Mouse (Mus musculus): ENCODE results near the gene Zfp759. TPM values are rescaled to one million over a fixed set of nuclear protein-coding genes. Genes with fewer than 3 reads are reported as not detected.
A peak's percentile ranks its signal among the peaks of the same experiment; 100 is the strongest.
"Not testable (repeated sequence)": the region's sequence is repeated elsewhere in the genome, so short reads cannot be mapped to it uniquely, and the experiment has no call there.

The Zfp759 gene
- polyA plus RNA-seq, 1 experiment from 2014 or later = 1.8 TPM

DNA sequence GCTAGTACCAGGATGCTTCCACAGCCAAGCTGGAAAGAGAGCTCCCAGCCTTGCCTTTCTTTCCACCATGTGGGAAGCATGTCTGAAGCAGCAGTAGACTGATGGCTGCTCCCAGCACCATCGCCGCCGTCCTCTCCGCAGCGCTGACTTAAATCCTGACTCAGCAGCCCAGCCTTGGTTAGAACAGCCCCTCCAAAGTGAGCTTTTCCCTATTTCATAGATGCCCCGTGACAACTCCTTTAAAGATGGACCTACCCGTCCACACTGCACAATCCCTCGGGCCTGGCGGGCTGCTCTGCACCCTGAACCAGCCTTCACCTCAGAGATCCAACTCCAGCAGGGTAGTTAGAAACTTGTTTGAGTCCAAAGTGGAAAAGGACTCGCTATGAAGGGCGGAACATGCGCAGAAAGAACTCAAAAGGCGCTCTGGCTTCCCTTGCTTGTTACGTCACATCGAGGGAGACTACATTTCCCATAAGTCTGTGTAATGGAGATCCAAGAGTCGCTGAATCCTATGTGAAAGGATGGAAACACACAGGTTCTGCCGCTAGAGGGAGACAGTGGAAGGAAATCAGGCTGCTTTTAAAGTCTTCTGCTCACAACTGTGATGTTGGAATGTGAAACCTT, 13.2 kb upstream of the Zfp759 start, which contains the start of gene Gm28557:
Gene Gm28557, minus strand, starts transcription at position 411 of the 627 bp plus-strand sequence.
- Histone ChIP-seq H3K4me3 (ENCODE audit: low read depth, low read length) (peak within 1 kb of the TSS; percentile 58), H3K27ac (ENCODE audit: low read depth, low read length) (peak within 1 kb of the TSS; percentile 81), H3K9ac (ENCODE audit: low read depth, low read length) (peak within 1 kb of the TSS; percentile 83), H3K4me2 (peak within 1 kb of the TSS; percentile 80), H3K36me3 (ENCODE audit: control insufficient read depth, insufficient read depth, low read length) (peaks cover 6% of the 10 kb centered on the region), H3K4me1 (ENCODE audit: control insufficient read depth, insufficient read depth, low read length) (peaks cover 3% of the 10 kb centered on the region; the same call in 1 of the 2 replicates), H3K27me3 (ENCODE audit: control insufficient read depth, insufficient read depth, low read length) (no peaks in the 10 kb centered on the region), H3K9me3 (replicated peaks; ENCODE audit: control insufficient read depth, low read length) (no peaks in the 10 kb centered on the region)
- peak; percentile 97 for ATAC-seq (replicated peaks; ENCODE audit: insufficient number of reproducible peaks, low FRiP score, low TSS enrichment)
- WGBS (ENCODE audit: insufficient replicate concordance) = under 1% methylated on average over 17 of the region's 17 CpGs

DNA sequence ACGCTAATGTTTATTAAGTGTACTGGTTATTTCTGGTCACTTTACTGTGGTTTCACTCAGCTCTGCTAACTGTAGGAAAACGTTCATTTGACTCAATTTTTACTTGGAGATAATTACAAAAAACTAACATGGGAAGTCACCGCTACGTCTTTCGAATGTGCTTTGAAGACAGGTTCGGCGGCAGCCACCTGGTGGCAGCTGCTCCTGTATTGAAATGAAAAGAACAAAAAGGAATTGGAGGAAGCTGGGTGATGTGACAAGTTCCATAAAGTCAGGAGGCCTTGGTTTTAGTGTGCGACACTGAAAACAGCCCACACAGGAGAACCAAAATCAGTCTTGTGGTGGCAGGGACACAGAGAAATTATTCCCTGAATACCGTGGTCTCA, 12.6 kb upstream of the Zfp759 start:
- WGBS (ENCODE audit: insufficient replicate concordance) = 5% methylated on average over 9 of the region's 9 CpGs
- Histone ChIP-seq H3K27ac (ENCODE audit: low read depth, low read length) (no peak overlapping the region), H3K4me1 (ENCODE audit: control insufficient read depth, insufficient read depth, low read length) (peaks cover 3% of the 10 kb centered on the region; the same call in 1 of the 2 replicates), H3K4me3 (ENCODE audit: low read depth, low read length) (peak overlapping the region; percentile 58), H3K4me2 (peak overlapping the region; percentile 80), H3K9me3 (replicated peaks; ENCODE audit: control insufficient read depth, low read length) (no peaks in the 10 kb centered on the region), H3K9ac (ENCODE audit: low read depth, low read length) (peak overlapping the region; percentile 22; the same call in 1 of the 2 replicates), H3K36me3 (ENCODE audit: control insufficient read depth, insufficient read depth, low read length) (peaks cover 6% of the 10 kb centered on the region), H3K27me3 (ENCODE audit: control insufficient read depth, insufficient read depth, low read length) (no peaks in the 10 kb centered on the region)
- ATAC-seq (replicated peaks; ENCODE audit: insufficient number of reproducible peaks, low FRiP score, low TSS enrichment) = peak; percentile 50

- peaks cover 3% of the 10 kb centered on the region; the same call in 1 of the 2 replicates for H3K4me1 ChIP-seq (ENCODE audit: control insufficient read depth, insufficient read depth, low read length)
- H3K4me2 ChIP-seq = no peak overlapping the region
- no peak overlapping the region for H3K9ac ChIP-seq (ENCODE audit: low read depth, low read length)
- no peaks in the 10 kb centered on the region for H3K9me3 ChIP-seq (replicated peaks; ENCODE audit: control insufficient read depth, low read length)
- no peaks in the 10 kb centered on the region for H3K36me3 ChIP-seq (ENCODE audit: control insufficient read depth, insufficient read depth, low read length)
- 77% methylated on average over 12 of the region's 12 CpGs for WGBS (ENCODE audit: insufficient replicate concordance)
- no peak for ATAC-seq (replicated peaks; ENCODE audit: insufficient number of reproducible peaks, low FRiP score, low TSS enrichment)
- no peaks in the 10 kb centered on the region for H3K27me3 ChIP-seq (ENCODE audit: control insufficient read depth, insufficient read depth, low read length)
- H3K4me3 ChIP-seq (ENCODE audit: low read depth, low read length) = no peak overlapping the region
- H3K27ac ChIP-seq (ENCODE audit: low read depth, low read length) = no peak overlapping the region
Measured at GRCm38 (mm10) chr13:67112096-67112495, 9.4 kb upstream of the Zfp759 start.

DNA sequence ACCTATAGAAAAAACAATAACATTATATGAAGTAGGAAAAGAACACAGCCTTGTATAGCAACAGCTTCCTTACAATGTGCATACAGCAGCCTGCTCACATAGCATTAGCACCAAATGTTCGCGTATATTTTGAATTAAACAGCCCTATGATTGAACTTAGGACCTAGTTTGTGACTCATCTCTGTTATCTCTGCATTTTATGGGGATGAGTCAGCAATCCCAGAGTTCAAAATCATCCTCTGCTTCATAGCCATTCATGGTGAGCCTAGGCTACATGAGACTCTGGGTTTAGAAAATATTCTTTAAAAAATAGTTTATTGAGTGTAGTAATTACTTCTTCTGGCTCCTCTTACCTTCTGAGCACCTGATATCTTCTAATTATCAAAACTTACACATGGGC, 8.2 kb upstream of the Zfp759 start:
- 82% methylated on average over 2 of the region's 2 CpGs for WGBS (ENCODE audit: insufficient replicate concordance)
- ATAC-seq (replicated peaks; ENCODE audit: insufficient number of reproducible peaks, low FRiP score, low TSS enrichment) = no peak
- H3K36me3 ChIP-seq (ENCODE audit: control insufficient read depth, insufficient read depth, low read length) = no peaks in the 10 kb centered on the region

GRCm38 (mm10) chr13:67116163-67116562, 5.3 kb upstream of the Zfp759 start, which contains the start of gene Rslcan18:
Rslcan18 (minus strand) TSS chr13:67116263.
- H3K9me3 ChIP-seq (replicated peaks; ENCODE audit: control insufficient read depth, low read length); H3K4me2 ChIP-seq; H3K4me3 ChIP-seq (ENCODE audit: low read depth, low read length); ATAC-seq (replicated peaks; ENCODE audit: insufficient number of reproducible peaks, low FRiP score, low TSS enrichment); H3K9ac ChIP-seq (ENCODE audit: low read depth, low read length); H3K4me1 ChIP-seq (ENCODE audit: control insufficient read depth, insufficient read depth, low read length); H3K27me3 ChIP-seq (ENCODE audit: control insufficient read depth, insufficient read depth, low read length); H3K27ac ChIP-seq (ENCODE audit: low read depth, low read length); H3K36me3 ChIP-seq (ENCODE audit: control insufficient read depth, insufficient read depth, low read length): not testable (repeated sequence)
- 79% methylated on average over 8 of the region's 8 CpGs for WGBS (ENCODE audit: insufficient replicate concordance)

More for the DNA sequence above, 8.2 kb upstream of the Zfp759 start:
- no peak overlapping the region for H3K4me3 ChIP-seq (ENCODE audit: low read depth, low read length)
- no peak overlapping the region for H3K4me2 ChIP-seq
- no peaks in the 10 kb centered on the region for H3K9me3 ChIP-seq (replicated peaks; ENCODE audit: control insufficient read depth, low read length)
- no peak overlapping the region for H3K27ac ChIP-seq (ENCODE audit: low read depth, low read length)
- H3K9ac ChIP-seq (ENCODE audit: low read depth, low read length) = no peak overlapping the region
- H3K27me3 ChIP-seq (ENCODE audit: control insufficient read depth, insufficient read depth, low read length) = no peaks in the 10 kb centered on the region
- H3K4me1 ChIP-seq (ENCODE audit: control insufficient read depth, insufficient read depth, low read length) = no peaks in the 10 kb centered on the region

- no peak for ATAC-seq (replicated peaks; ENCODE audit: insufficient number of reproducible peaks, low FRiP score, low TSS enrichment)
- 82% methylated on average over 1 of the region's 1 CpGs for WGBS (ENCODE audit: insufficient replicate concordance)
- H3K9me3 ChIP-seq (replicated peaks; ENCODE audit: control insufficient read depth, low read length) = no peaks in the 10 kb centered on the region
Measured at GRCm38 (mm10) chr13:67124460-67124859, 3.0 kb downstream of the Zfp759 start.

DNA sequence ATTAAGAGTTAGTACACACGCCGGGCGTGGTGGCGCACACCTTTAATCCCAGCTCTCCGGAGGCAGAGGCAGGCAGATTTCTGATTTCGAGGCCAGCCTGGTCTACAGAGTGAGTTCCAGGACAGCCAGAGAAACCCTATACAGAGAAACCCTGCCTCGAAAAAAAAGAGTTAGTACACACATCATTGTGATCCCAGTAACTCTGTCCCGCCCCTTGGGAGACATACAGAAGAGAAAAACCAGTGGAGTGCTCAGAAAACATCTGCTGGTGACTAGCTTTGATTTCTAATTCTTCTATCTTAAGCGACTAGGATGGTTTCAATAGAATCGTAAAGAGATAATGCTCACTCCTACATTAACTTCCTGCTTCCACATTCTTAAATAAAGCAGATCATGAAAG, 6.0 kb downstream of the Zfp759 start:
- H3K4me3 ChIP-seq (ENCODE audit: low read depth, low read length) = peak overlapping the region; percentile 75; the same call in 1 of the 2 replicates
- H3K4me2 ChIP-seq = peak overlapping the region; percentile 77
- H3K4me1 ChIP-seq (ENCODE audit: control insufficient read depth, insufficient read depth, low read length) = not testable (repeated sequence)

More at GRCm38 (mm10) chr13:67124460-67124859, 3.0 kb downstream of the Zfp759 start:
- Histone ChIP-seq H3K4me1 (ENCODE audit: control insufficient read depth, insufficient read depth, low read length) (no peaks in the 10 kb centered on the region), H3K4me3 (ENCODE audit: low read depth, low read length) (no peak overlapping the region), H3K4me2 (no peak overlapping the region), H3K27me3 (ENCODE audit: control insufficient read depth, insufficient read depth, low read length) (no peaks in the 10 kb centered on the region), H3K36me3 (ENCODE audit: control insufficient read depth, insufficient read depth, low read length) (no peaks in the 10 kb centered on the region), H3K27ac (ENCODE audit: low read depth, low read length) (no peak overlapping the region), H3K9ac (ENCODE audit: low read depth, low read length) (no peak overlapping the region)

DNA sequence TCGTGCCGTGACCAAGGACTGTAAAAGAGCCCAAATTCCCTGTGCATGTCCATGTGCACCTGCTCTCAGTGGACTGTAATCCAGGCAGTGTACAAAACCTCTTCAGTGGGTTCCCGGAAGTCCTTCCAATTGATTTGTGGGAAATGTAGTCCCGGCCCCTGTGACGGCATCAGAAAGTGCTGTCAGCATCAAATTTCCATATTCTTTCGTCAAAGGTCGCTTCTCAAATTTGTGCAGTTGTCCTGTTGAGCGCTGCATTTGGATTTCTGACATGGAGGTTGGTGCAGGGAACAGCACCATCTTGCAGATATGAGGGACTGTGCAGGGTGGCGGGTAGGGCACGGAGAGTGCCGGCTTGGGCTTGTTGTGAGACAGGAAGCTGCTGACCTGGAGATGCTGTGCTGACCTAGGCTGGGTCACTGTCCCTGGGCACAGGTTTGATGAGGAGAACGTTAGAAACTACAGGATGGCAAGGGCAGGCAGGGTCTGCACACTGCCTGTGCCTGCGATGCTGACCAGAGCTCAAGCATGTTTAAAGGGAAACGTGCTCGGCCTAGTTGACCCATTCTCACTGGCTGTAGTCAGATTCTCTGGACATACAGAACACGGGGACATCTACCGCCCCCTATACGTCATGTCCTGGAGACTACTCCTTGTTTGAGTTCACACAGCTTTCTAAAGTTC, 6.7 kb downstream of the Zfp759 start:
- Histone ChIP-seq H3K27ac (ENCODE audit: low read depth, low read length) (no peak overlapping the region), H3K36me3 (ENCODE audit: control insufficient read depth, insufficient read depth, low read length) (no peaks in the 10 kb centered on the region), H3K4me1 (ENCODE audit: control insufficient read depth, insufficient read depth, low read length) (no peaks in the 10 kb centered on the region), H3K9me3 (replicated peaks; ENCODE audit: control insufficient read depth, low read length) (no peaks in the 10 kb centered on the region), H3K4me2 (peak overlapping the region; percentile 77), H3K9ac (ENCODE audit: low read depth, low read length) (peak overlapping the region; percentile 85), H3K27me3 (ENCODE audit: control insufficient read depth, insufficient read depth, low read length) (no peaks in the 10 kb centered on the region), H3K4me3 (ENCODE audit: low read depth, low read length) (peak overlapping the region; percentile 75)
- 2% methylated on average over 18 of the region's 18 CpGs for WGBS (ENCODE audit: insufficient replicate concordance)
- ATAC-seq (replicated peaks; ENCODE audit: insufficient number of reproducible peaks, low FRiP score, low TSS enrichment) = peak; percentile 88

More for the DNA sequence above, 6.0 kb downstream of the Zfp759 start:
- H3K9ac ChIP-seq (ENCODE audit: low read depth, low read length); ATAC-seq (replicated peaks; ENCODE audit: insufficient number of reproducible peaks, low FRiP score, low TSS enrichment); H3K27ac ChIP-seq (ENCODE audit: low read depth, low read length); H3K27me3 ChIP-seq (ENCODE audit: control insufficient read depth, insufficient read depth, low read length); H3K9me3 ChIP-seq (replicated peaks; ENCODE audit: control insufficient read depth, low read length); H3K36me3 ChIP-seq (ENCODE audit: control insufficient read depth, insufficient read depth, low read length): not testable (repeated sequence)
- WGBS (ENCODE audit: insufficient replicate concordance) = 70% methylated on average over 10 of the region's 10 CpGs
